Mouse (Mus musculus) 3134 (cell line): ENCODE data around the gene Gpank1.

Experiments
- DNase-seq: peaks from one replicate; pipeline ENCODE4 v3.0.0-alpha.2; 2011; ENCODE audit warnings: low spot score; ENCODE audit not compliant: insufficient read length; ENCODE audit errors: extremely low read depth

Gene Gpank1

DNA sequence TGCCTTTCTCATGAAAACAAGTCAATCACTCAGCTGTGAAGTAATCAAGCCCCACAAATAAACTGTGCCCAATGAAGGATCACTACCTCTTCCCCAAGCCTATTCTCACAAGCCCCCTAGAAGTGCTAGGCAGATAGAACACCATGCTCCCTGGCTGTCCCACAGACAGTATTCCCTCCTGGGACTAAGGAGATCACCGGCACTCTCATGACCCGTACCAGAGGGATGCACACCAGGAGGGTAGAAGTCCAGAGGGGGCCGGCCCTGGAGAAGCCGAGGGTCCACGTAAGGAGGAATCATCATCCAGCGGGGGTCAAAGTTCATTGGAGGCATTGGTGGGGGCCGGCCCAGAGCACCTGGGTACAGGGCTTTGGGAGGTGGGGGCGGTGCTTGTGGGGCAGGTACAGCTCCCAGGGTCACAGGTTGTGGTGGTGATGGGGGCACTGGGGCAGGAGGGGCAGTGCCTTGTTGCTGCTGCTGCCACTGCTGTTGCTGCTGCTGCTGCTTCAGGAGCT is 36.5 kb downstream of the Gpank1 start:
- DNase-seq: no peak

DNA sequence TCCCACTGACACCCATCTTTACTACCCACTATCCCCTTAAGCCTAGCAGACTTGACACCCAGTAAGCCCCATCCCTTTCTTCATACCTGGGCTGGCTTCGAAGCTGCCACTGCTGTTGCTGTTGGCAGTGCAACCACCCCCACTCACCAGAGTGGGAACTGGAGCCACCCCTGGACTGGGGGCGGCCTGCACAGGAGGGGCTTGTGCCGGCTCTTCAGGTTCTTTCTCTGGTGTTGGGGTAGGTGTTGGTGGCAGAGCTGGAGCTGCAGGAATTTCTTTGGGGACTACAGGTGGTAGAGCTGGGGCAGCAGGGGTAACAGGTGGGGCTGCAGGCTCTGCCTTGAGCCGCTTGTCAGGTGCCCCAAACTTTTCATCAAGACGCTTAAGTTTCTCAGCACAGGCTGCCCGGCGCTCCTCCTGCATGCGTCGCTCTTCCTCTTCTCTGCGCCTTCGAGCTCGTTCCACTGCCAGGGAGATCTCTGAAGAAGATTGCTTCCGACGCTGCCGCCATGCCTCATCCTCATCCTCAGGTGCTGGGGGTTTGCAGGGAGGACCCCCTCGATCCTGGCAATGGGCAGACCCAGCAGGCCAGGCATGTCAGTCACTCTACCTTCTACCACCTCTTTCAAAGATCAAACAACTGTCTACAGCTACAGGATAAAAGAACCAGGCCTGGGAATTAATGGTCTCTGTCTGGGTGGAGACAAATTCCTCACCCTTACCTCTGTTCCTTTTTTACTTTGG is 37.8 kb downstream of the Gpank1 start:
- DNase-seq: no peak

DNA sequence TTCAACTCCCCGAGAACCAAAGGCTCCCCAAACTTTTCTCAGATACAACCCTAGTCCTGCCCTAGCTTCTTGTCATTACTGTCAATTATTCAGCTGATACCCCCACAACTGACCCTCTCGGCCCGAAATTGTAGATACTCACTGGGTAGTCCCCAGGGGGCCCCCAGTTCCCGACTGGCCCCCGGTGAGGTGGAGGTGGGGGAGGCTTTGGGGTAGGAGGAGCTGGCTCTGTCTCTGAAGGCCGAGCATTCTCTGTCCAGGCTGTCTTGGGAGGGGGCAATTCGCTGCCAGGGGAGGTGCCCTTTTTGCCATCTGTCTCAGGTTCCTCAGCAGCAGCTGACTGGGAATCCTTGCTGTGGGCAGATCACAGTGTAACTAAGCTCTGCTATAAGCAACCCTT is 38.4 kb downstream of the Gpank1 start:
- no peak for DNase-seq

GRCm38 (mm10) chr17:35161421-35161820 is 40.2 kb downstream of the Gpank1 start:
- DNase-seq: no peak

DNA sequence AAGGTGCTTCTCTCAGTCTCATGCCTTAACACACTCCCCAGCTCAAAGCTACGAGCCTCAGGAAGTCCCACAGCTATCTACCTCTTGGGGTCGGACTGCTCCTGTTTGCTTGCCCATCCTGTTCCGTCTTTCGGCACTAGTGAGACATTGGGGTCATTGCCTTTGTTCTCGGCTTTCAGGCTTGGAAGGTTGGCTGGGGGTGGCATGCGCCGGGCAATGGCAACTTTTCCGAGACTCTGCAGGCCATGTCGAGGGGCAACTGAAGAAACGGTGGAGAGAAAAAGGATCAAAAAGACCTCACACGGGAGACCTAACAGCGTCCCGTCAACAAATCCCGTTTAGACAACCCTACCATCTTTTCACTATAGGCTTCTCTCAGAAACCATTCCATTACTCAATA is 40.9 kb downstream of the Gpank1 start:
- no peak for DNase-seq

- DNase-seq: no peak
Observed at GRCm38 (mm10) chr17:35162730-35163129, 41.5 kb downstream of the Gpank1 start.

- no peak for DNase-seq
Observed at GRCm38 (mm10) chr17:35163326-35164081, 42.2 kb downstream of the Gpank1 start.

DNA sequence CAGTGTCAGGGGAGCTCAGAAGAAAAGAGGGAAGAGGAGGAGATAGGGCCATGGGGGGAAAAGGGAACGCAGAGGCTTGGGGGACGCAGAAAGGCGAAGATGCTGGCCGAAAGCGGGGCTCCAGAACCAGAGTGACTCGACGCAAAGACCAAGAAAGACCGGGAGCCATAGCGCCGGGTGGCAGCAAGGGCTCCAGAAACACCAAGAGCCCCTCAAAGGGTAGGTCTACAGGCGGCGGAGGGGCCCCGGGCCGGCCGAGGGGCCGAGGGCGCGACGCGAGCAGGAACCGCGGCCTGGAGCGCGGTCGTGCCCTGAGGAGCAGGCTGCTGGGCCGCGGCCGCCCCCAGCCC is 42.9 kb downstream of the Gpank1 start:
- DNase-seq: no peak

GRCm38 (mm10) chr17:35164568-35165450 is 43.6 kb downstream of the Gpank1 start, which contains the start of gene Prrc2a:
Prrc2a (minus strand) TSS chr17:35164897.
- peak; percentile 99 for DNase-seq

- no peak for DNase-seq
Observed at GRCm38 (mm10) chr17:35165451-35166155, 44.3 kb downstream of the Gpank1 start.

- DNase-seq: no peak
Observed at GRCm38 (mm10) chr17:35166352-35167035, 45.2 kb downstream of the Gpank1 start.

- no peak for DNase-seq
Observed at GRCm38 (mm10) chr17:35167794-35168193, 46.5 kb downstream of the Gpank1 start.

- DNase-seq: no peak
Observed at GRCm38 (mm10) chr17:35168541-35169207, 47.4 kb downstream of the Gpank1 start.

- DNase-seq: no peak
Observed at GRCm38 (mm10) chr17:35172445-35173234, 51.4 kb downstream of the Gpank1 start.

DNA sequence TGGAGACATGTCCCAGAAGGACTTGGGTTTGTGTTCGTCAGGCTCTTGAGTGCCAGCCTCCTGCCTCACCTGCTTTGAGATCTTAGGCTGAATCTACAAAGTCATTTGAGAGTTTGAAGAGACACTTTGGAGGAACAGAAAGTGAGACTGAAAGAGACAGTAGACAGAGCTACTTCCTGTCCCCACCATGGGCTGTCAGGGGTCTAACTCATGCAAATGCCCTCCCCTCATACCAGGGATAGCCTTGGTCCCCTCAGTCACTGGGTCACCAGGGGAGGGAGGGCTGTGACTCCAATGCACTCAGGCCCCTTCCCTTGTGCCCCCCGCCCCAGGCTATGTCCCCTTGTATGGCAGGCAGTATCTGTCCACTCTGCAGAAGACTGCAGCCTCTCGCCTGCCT is 52.1 kb downstream of the Gpank1 start:
- no peak for DNase-seq
